Mouse (Mus musculus) hindbrain, postnatal 0 days (tissue): Measurements from ENCODE around the gene Nlrp2. TPM values are rescaled to one million over a fixed set of nuclear protein-coding genes. Genes with fewer than 3 reads are reported as not detected.

Source experiments
- ATAC-seq: fragments of 200-750 bp; cut with Nextera tagmentation; 2 replicates; pipeline ENCODE4 v1.8.0; 2017; ENCODE audit warnings: mild to moderate bottlenecking, moderate TSS enrichment, moderate library complexity
- DNase-seq: peaks from one replicate; pipeline ENCODE4 v3.0.0-alpha.2; 2015; ENCODE audit warnings: low spot score
- H3K27ac ChIP-seq: fragments of 300-500 bp; sonication (generic); 2 replicates; pipeline ENCODE4 v1.5.1; 2014; ENCODE audit warnings: mild to moderate bottlenecking
- H3K27me3 ChIP-seq: fragments of 300-500 bp; sonication (generic); 2 replicates; pipeline ENCODE4 v1.6.1; 2014; ENCODE audit warnings: low read length, mixed read lengths; ENCODE audit not compliant: insufficient read depth
- H3K36me3 ChIP-seq: fragments of 300-500 bp; sonication (generic); 2 replicates; pipeline ENCODE4 v1.6.1; 2014; ENCODE audit warnings: low read length, mixed read lengths; ENCODE audit not compliant: insufficient read depth
- H3K4me1 ChIP-seq: fragments of 300-500 bp; sonication (generic); 2 replicates; pipeline ENCODE4 v1.6.1; 2014; ENCODE audit warnings: antibody characterized with exemption, low read length, mixed read lengths; ENCODE audit not compliant: insufficient read depth
- H3K4me2 ChIP-seq: fragments of 300-500 bp; sonication (generic); 2 replicates; pipeline ENCODE4 v1.6.1; 2014; ENCODE audit warnings: low read depth, mild to moderate bottlenecking, low read length, moderate library complexity, mixed read lengths
- H3K4me3 ChIP-seq: fragments of 300-500 bp; sonication (generic); 2 replicates; pipeline ENCODE4 v1.5.1; 2014; ENCODE audit warnings: low read length
- H3K9ac ChIP-seq: fragments of 300-500 bp; sonication (generic); replicated peaks from 2 replicates; pipeline ENCODE4 v1.6.1; 2014; ENCODE audit warnings: mild to moderate bottlenecking, low read length, moderate library complexity, mixed read lengths
- H3K9me3 ChIP-seq: fragments of 300-500 bp; sonication (generic); 2 replicates; pipeline ENCODE4 v1.6.1; 2016; ENCODE audit warnings: low read length, mixed read lengths
- CTCF ChIP-seq: IDR thresholded peaks from 2 replicates; pipeline ENCODE4 v1.5.1; 2016; ENCODE audit warnings: antibody characterized with exemption, control low read depth, low read depth
- WGBS: fragments of 180-500 bp; shearing (Covaris S2); extraction: QIAGEN DNeasy Blood & Tissue Kit; methylation state at CpG from one replicate; pipeline ENCODE4 v1.1.7; 2014; 5-methylcytosine and 5-hydroxymethylcytosine counted together
- polyA plus RNA-seq: library from polyadenylated mRNA; unstranded; fragments of >200 nt; fragmentation: Nextera tagmentation; extraction: Ambion mirVana; gene quantifications from 2 replicates; pipeline ENCODE4 v1.2.1, GENCODE M21; 2015
- total RNA-seq: library from RNA; depleted of rRNA; stranded (reverse); fragments of >200 nt; gene quantifications from 2 replicates; pipeline ENCODE4 v1.2.3, GENCODE M21; 2014; rRNA removed

Gene Nlrp2
- total RNA-seq: not detected in 2 replicates
- polyA plus RNA-seq: not detected in 2 replicates

- Histone ChIP-seq H3K4me1 (no peaks in the 10 kb centered on the region), H3K4me2 (no peak within 1 kb of the TSS), H3K27me3 (no peaks in the 10 kb centered on the region), H3K9ac (no peak within 1 kb of the TSS), H3K4me3 (no peak within 1 kb of the TSS), H3K27ac (no peak within 1 kb of the TSS), H3K36me3 (no peaks in the 10 kb centered on the region), H3K9me3 (peaks cover 29% of the 10 kb centered on the region)
- TF ChIP-seq CTCF: no peak
- DNase-seq (no peak), ATAC-seq (no peak)
- 86% methylated on average over 4 of the region's 4 CpGs for WGBS
These were observed at the start of gene Nlrp2 for GRCm38 (mm10) chr7:5350935-5351334. Gene Nlrp2 (minus strand): TSS chr7:5351035.

GRCm38 (mm10) chr7:5366724-5367123, 15.9 kb upstream of the Nlrp2 start:
- H3K27ac ChIP-seq: no peak overlapping the region
- no peak overlapping the region for H3K9ac ChIP-seq
- ATAC-seq: no peak
- no peak for TF ChIP-seq CTCF
- no peaks in the 10 kb centered on the region for H3K36me3 ChIP-seq
- no peak overlapping the region for H3K4me2 ChIP-seq
- H3K27me3 ChIP-seq: no peaks in the 10 kb centered on the region
- no peak overlapping the region for H3K4me3 ChIP-seq
- no peaks in the 10 kb centered on the region for H3K4me1 ChIP-seq
- 75% methylated on average over 2 of the region's 2 CpGs for WGBS
- peaks cover 26% of the 10 kb centered on the region for H3K9me3 ChIP-seq
- DNase-seq: no peak

- Histone ChIP-seq H3K9me3 (peaks cover 30% of the 10 kb centered on the region), H3K4me3 (no peak overlapping the region), H3K36me3 (no peaks in the 10 kb centered on the region), H3K4me2 (no peak overlapping the region), H3K4me1 (no peaks in the 10 kb centered on the region), H3K27me3 (no peaks in the 10 kb centered on the region), H3K27ac (no peak overlapping the region), H3K9ac (no peak overlapping the region)
- no peak for ATAC-seq
- 90% methylated on average over 5 of the region's 5 CpGs for WGBS
- no peak for TF ChIP-seq CTCF
- no peak for DNase-seq
These were observed 12.8 kb upstream of the Nlrp2 start for GRCm38 (mm10) chr7:5363599-5363998.

GRCm38 (mm10) chr7:5350237-5350636, 598 bp downstream of the Nlrp2 start, which contains the start of gene Gm5065:
Gene Gm5065 (plus strand): TSS chr7:5350537.
- no peak within 1 kb of the TSS for H3K27ac ChIP-seq
- 89% methylated on average over 1 of the region's 1 CpGs for WGBS
- no peaks in the 10 kb centered on the region for H3K36me3 ChIP-seq
- H3K9ac ChIP-seq: no peak within 1 kb of the TSS
- H3K27me3 ChIP-seq: no peaks in the 10 kb centered on the region
- ATAC-seq (no peak), DNase-seq (no peak)
- no peak within 1 kb of the TSS for H3K4me3 ChIP-seq
- no peak within 1 kb of the TSS for H3K4me2 ChIP-seq
- H3K9me3 ChIP-seq: peaks cover 26% of the 10 kb centered on the region
- no peaks in the 10 kb centered on the region for H3K4me1 ChIP-seq
- TF ChIP-seq CTCF: no peak

GRCm38 (mm10) chr7:5327511-5327910, 23.3 kb downstream of the Nlrp2 start:
- DNase-seq (no peak), ATAC-seq (no peak)
- H3K27me3 ChIP-seq: no peaks in the 10 kb centered on the region
- no peak for TF ChIP-seq CTCF
- no peak overlapping the region for H3K9ac ChIP-seq
- no peak overlapping the region for H3K4me3 ChIP-seq
- no peaks in the 10 kb centered on the region for H3K36me3 ChIP-seq
- 0 out of 2 replicates have a peak, but pooled peaks cover 15% of the 10 kb centered on the region for H3K9me3 ChIP-seq
- no peak overlapping the region for H3K27ac ChIP-seq
- no peaks in the 10 kb centered on the region for H3K4me1 ChIP-seq
- WGBS: 77% methylated on average over 1 of the region's 1 CpGs
- no peak overlapping the region for H3K4me2 ChIP-seq

- peaks cover 10% of the 10 kb centered on the region for H3K9me3 ChIP-seq
- ATAC-seq: no peak
- 59% methylated on average over 1 of the region's 1 CpGs for WGBS
- no peak overlapping the region for H3K27ac ChIP-seq
- no peaks in the 10 kb centered on the region for H3K4me1 ChIP-seq
- no peak for TF ChIP-seq CTCF
- H3K4me2 ChIP-seq: no peak overlapping the region
- H3K4me3 ChIP-seq: no peak overlapping the region
- no peak for DNase-seq
- H3K27me3 ChIP-seq: no peaks in the 10 kb centered on the region
- H3K9ac ChIP-seq: no peak overlapping the region
- no peaks in the 10 kb centered on the region for H3K36me3 ChIP-seq
These were observed 62.6 kb downstream of the Nlrp2 start for GRCm38 (mm10) chr7:5288281-5288680.

- TF ChIP-seq CTCF: no peak
- no peak overlapping the region for H3K9ac ChIP-seq
- H3K4me3 ChIP-seq: no peak overlapping the region
- no peak overlapping the region for H3K4me2 ChIP-seq
- H3K9me3 ChIP-seq: peaks cover 2% of the 10 kb centered on the region; the same call in 1 of the 2 replicates
- 87% methylated on average over 3 of the region's 3 CpGs for WGBS
- no peaks in the 10 kb centered on the region for H3K27me3 ChIP-seq
- H3K36me3 ChIP-seq: no peaks in the 10 kb centered on the region
- no peaks in the 10 kb centered on the region for H3K4me1 ChIP-seq
- ATAC-seq (no peak), DNase-seq (no peak)
- no peak overlapping the region for H3K27ac ChIP-seq
These were observed 87.8 kb downstream of the Nlrp2 start for GRCm38 (mm10) chr7:5263051-5263450.

Other genes with a start within 250 kb of the Nlrp2 start
- gene Rfpl4, start 234.1 kb downstream of the Nlrp2 start, total RNA-seq: not detected in 2 replicates
- 0.16 TPM in 1 of 2 replicates, not detected in the other for gene Rfpl4, start 234.1 kb downstream of the Nlrp2 start, polyA plus RNA-seq
- gene Rasl2-9, start 225.1 kb downstream of the Nlrp2 start, total RNA-seq: not detected in 2 replicates
- 1.1 and 1.2 TPM in 2 replicates for gene Rasl2-9, start 225.1 kb downstream of the Nlrp2 start, polyA plus RNA-seq
- not detected in 2 replicates for gene Vmn1r55, start 201.4 kb downstream of the Nlrp2 start, total RNA-seq
- gene Vmn1r55, start 201.4 kb downstream of the Nlrp2 start, polyA plus RNA-seq: not detected in 2 replicates
- not detected in 2 replicates for gene Vmn1r56, start 154.3 kb downstream of the Nlrp2 start, total RNA-seq
- gene Vmn1r56, start 154.3 kb downstream of the Nlrp2 start, polyA plus RNA-seq: not detected in 2 replicates
- not detected in 2 replicates for gene Vmn1r57, start 132.5 kb downstream of the Nlrp2 start, total RNA-seq
- not detected in 2 replicates for gene Vmn1r57, start 132.5 kb downstream of the Nlrp2 start, polyA plus RNA-seq
- not detected in 2 replicates for gene Gm5065, start 498 bp downstream of the Nlrp2 start, total RNA-seq
- not detected in 2 replicates for gene Gm5065, start 498 bp downstream of the Nlrp2 start, polyA plus RNA-seq
- not detected in 2 replicates for gene Vmn1r58, start 62.4 kb upstream of the Nlrp2 start, total RNA-seq
- not detected in 2 replicates for gene Vmn1r58, start 62.4 kb upstream of the Nlrp2 start, polyA plus RNA-seq
- not detected in 2 replicates for gene Vmn1r59, start 105.7 kb upstream of the Nlrp2 start, total RNA-seq
- gene Vmn1r59, start 105.7 kb upstream of the Nlrp2 start, polyA plus RNA-seq: not detected in 2 replicates
- not detected in 2 replicates for gene Vmn2r28, start 142.9 kb upstream of the Nlrp2 start, total RNA-seq
- not detected in 2 replicates for gene Vmn2r28, start 142.9 kb upstream of the Nlrp2 start, polyA plus RNA-seq
- not detected in 2 replicates for gene Vmn1r60, start 196.3 kb upstream of the Nlrp2 start, total RNA-seq
- not detected in 2 replicates for gene Vmn1r60, start 196.3 kb upstream of the Nlrp2 start, polyA plus RNA-seq